Mouse (Mus musculus) kidney, adult 10 weeks (tissue): ENCODE measurements around the gene Gpr149. TPM values are rescaled to one million over a fixed set of nuclear protein-coding genes. Genes with fewer than 3 reads are reported as not detected.

Source experiments
- polyA plus RNA-seq: library from polyadenylated mRNA; stranded (reverse); fragments of 350-450 nt; fragmentation: Illumina TruSeq; extraction: RNeasy Lipid Tissue Mini Kit (QIAGEN cat#74804); gene quantifications from one replicate; pipeline ENCODE4 v1.2.3, GENCODE M21; 2014; ENCODE audit warnings: low read depth, low replicate concordance

Gpr149 gene
- polyA plus RNA-seq, result not detected

DNA sequence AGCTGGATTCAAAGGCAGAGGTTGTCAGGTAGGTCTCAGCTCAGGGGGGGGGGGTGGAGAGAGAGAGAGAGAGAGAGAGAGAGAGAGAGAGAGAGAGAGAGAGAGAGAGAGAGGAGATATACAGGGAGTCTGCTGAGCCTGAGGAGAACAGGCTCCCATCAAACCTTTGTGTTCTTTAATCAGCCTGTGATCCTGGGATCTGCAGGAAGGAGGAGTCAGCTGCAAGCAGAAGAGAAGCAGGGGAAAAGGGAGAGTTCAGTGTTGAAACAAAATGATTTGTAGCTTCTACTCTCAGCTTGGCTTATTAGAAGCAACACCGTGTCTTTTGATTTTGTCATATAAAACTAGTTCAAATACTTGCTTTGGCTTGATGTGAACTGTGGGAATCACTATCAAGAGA is at the start of gene Gpr149:
Gpr149 (minus strand) TSS at position 168 of the 400 bp plus-strand sequence.

DNA sequence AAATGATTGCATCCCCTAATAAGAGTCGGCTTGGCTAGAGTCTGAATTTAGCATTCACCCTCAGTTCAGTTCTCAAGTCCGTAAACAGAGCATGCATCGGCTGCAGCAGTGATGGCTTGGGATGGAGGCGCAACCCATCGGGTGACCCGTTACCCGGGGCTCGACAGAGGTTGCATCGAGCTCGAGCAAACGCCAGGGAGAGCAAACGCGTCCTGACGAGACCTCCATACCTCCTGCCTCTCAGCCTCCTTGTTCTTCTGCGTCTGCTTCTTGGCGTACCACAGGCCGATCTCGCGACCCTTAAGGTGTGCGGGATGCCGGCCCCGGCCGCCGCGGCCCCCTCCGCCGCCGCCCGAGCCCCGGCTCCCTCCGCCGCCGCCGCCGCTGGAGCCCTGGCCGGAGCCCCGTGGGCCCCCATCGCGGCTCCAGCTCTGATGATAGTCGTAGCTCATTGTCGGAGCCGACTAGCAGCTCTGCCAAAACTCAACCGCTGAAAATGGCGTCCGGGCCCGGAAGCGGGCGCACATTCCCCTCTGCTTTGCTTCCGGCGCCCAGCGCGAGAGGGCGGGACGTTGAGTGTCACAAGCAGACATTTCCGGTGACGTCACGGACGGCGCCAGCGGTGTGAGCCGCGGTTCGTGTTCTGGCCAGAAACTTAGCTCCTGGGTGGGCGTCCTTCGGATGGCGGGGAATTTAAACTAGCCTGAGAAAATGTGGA is 98.3 kb downstream of the Gpr149 start, which contains the start of gene Dhx36:
Dhx36 (minus strand) TSS at position 517 of the 718 bp plus-strand sequence.

Other genes with a start within 250 kb of the Gpr149 start
- 74.0 TPM for gene Dhx36, start 98.1 kb downstream of the Gpr149 start, polyA plus RNA-seq